Mouse (Mus musculus) small intestine, adult 2 months (tissue): Measurements from ENCODE around the gene Nkx1-2. TPM values are rescaled to one million over a fixed set of nuclear protein-coding genes. Genes with fewer than 3 reads are reported as not detected.

Experiments
- H3K27ac ChIP-seq: fragments of 200-500 bp; 2 replicates; pipeline ENCODE4 v1.5.1; 2012; ENCODE audit warnings: low read depth, low read length, control low read depth, inconsistent platforms; ENCODE audit not compliant: insufficient read depth
- H3K27me3 ChIP-seq: fragments of 200-500 bp; 2 replicates; pipeline ENCODE4 v1.6.1; 2012; ENCODE audit warnings: mild to moderate bottlenecking, moderate library complexity, low read length, inconsistent platforms; ENCODE audit not compliant: control insufficient read depth, insufficient read depth
- H3K36me3 ChIP-seq: fragments of 200-500 bp; 2 replicates; pipeline ENCODE4 v1.6.1; 2012; ENCODE audit warnings: mild to moderate bottlenecking, low read length, control low read depth, inconsistent platforms; ENCODE audit not compliant: control insufficient read depth, insufficient read depth
- H3K4me1 ChIP-seq: fragments of 200-500 bp; 2 replicates; pipeline ENCODE4 v1.6.1; 2012; ENCODE audit warnings: low read length, inconsistent platforms, mixed read lengths; ENCODE audit not compliant: control insufficient read depth, insufficient read depth, insufficient read length
- H3K4me3 ChIP-seq: fragments of 200-500 bp; 2 replicates; pipeline ENCODE4 v1.5.1; 2012; ENCODE audit warnings: low read depth, mild to moderate bottlenecking, control low read depth, inconsistent platforms, low read length, moderate library complexity
- CTCF ChIP-seq: fragments of 200-500 bp; IDR thresholded peaks from 2 replicates; pipeline ENCODE4 v1.5.1; 2012; ENCODE audit warnings: low read depth, mild to moderate bottlenecking, control low read depth, inconsistent platforms, low read length, moderate library complexity, mixed read lengths; ENCODE audit not compliant: insufficient replicate concordance, insufficient read length; ENCODE audit errors: extremely low read depth
- POLR2A ChIP-seq: fragments of 200-500 bp; IDR thresholded peaks from 2 replicates; pipeline ENCODE4 v1.6.1; 2012; ENCODE audit warnings: low read depth, mild to moderate bottlenecking, control low read depth, inconsistent platforms, low read length, moderate library complexity
- WGBS: fragments of 180-500 bp; shearing (Covaris S2); methylation state at CpG from one replicate; pipeline ENCODE4 v1.1.7; 2018; 5-methylcytosine and 5-hydroxymethylcytosine counted together
- polyA plus RNA-seq: library from polyadenylated mRNA; depleted of rRNA; stranded (reverse); fragments of >200 nt; gene quantifications from 2 replicates; pipeline ENCODE4 v1.2.3, GENCODE M21; 2012

Gene Nkx1-2
- polyA plus RNA-seq, 1 experiment, result 0.24 TPM

DNA sequence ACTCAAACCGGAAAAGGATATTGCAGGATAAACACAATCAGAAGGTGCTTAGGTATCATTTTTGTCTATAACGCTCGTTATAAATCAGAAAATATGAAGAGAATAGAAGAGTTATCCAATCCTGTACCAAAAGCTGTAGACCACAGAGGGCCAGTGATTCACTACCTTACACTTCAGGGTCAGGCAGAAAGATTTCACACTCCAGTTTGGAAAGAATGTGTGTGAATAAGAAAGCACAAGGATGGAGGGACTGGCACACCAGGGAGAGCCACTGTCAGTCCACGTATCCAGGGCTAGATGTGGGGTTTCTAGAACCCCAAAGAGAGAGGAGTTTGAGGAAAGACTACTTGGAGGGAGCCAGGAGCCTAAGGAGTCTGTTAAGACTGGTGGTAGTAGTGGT is 22.5 kb downstream of the Nkx1-2 start:
- Histone ChIP-seq H3K4me3 (no peak overlapping the region), H3K4me1 (peaks cover 26% of the 10 kb centered on the region; the same call in 1 of the 2 replicates), H3K27ac (peak overlapping the region; percentile 90; the same call in 1 of the 2 replicates), H3K36me3 (no peaks in the 10 kb centered on the region), H3K27me3 (no peaks in the 10 kb centered on the region)
- 13% methylated on average over 4 of the region's 4 CpGs for WGBS
- no peak for TF ChIP-seq CTCF
- TF ChIP-seq POLR2A, result no peak

DNA sequence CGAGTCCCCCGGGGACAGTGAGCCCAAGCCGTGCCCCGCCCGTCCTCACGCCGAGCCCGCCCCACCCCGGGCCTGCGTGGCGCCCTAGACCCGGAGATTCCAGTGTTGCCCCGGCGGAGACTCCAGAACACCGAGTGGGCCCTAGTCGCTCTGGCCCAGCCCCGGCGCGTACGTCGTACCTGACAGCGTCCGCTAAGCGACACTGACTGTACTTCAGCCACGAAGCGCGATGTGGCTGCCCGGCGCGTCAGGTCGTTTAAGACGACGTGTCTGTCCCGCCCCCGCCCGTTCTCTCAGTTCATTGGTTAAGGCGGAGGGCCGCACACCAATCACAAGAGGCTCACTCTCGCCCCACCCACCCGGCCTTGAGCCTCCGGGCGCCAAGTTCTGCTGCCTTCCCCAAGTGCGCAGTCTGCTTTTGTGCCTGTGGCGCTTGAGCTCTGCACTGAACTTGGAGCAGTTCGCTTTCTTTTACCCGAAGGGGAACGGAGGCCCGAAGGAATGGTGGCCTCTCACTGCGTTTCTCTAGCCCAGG is 23.3 kb downstream of the Nkx1-2 start, which contains the start of gene Oat:
Oat (minus strand) TSS at position 283 of the 535 bp plus-strand sequence.
- Histone ChIP-seq H3K4me3 (peak within 1 kb of the TSS; percentile 85), H3K27me3 (no peaks in the 10 kb centered on the region), H3K36me3 (peaks cover under 1% of the 10 kb centered on the region; the same call in 1 of the 2 replicates), H3K27ac (peak within 1 kb of the TSS; percentile 90), H3K4me1 (peaks cover 22% of the 10 kb centered on the region; the same call in 1 of the 2 replicates)
- no peak for TF ChIP-seq CTCF
- TF ChIP-seq POLR2A, result peak; percentile 94
- under 1% methylated on average over 49 of the region's 49 CpGs for WGBS

DNA sequence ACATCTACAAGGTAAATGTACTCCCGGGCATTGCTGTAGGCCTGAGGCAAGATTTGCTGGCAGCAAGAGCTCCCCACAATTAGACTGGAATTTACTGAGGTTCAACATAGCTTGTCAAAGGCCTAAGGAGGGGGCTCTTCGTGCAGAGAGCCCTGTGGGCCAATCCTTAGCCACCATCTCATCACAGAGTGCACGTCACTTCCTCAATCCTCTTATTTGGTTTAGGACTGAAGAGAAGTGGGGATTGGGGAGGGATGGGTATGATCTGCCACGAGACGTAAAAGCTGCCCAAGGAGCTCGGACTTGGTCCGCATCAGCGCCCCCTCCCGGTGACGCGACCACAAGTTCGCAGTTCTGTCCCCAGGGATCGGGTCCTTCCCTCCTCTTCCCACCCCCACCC is 23.8 kb downstream of the Nkx1-2 start:
- H3K4me3 ChIP-seq, result peak overlapping the region; percentile 85
- no peaks in the 10 kb centered on the region for H3K27me3 ChIP-seq
- whole genome bisulfite sequencing, result 0% methylated on average over 13 of the region's 13 CpGs
- peaks cover 1% of the 10 kb centered on the region; the same call in 1 of the 2 replicates for H3K36me3 ChIP-seq
- TF ChIP-seq POLR2A (no peak), CTCF (peak; percentile 70)
- H3K27ac ChIP-seq, result peak overlapping the region; percentile 36
- H3K4me1 ChIP-seq, result peaks cover 18% of the 10 kb centered on the region; the same call in 1 of the 2 replicates

DNA sequence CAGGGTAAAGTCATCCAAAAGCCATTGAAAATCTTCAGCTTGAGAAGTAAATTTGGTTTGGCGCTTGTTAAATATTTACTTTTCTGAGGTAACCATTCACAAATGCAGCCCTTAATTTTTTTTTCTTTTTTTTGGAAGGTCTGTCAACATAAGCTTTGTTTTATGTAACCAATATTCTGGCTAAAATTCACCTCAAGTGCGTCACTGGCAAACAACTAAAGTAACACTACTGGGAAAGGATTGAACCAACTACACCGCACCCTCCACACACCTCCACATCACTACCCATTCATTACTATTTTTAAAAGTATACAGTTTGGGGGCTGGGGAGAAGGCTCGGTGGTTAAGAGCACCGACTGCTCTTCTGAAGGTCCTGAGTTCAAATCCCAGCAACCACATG is 24.8 kb downstream of the Nkx1-2 start:
- Histone ChIP-seq H3K4me3 (peak overlapping the region; percentile 33; the same call in 1 of the 2 replicates), H3K36me3 (peaks cover 4% of the 10 kb centered on the region), H3K27ac (no peak overlapping the region), H3K4me1 (peaks cover 22% of the 10 kb centered on the region), H3K27me3 (no peaks in the 10 kb centered on the region)
- 21% methylated on average over 5 of the region's 5 CpGs for WGBS
- TF ChIP-seq POLR2A, result no peak

DNA sequence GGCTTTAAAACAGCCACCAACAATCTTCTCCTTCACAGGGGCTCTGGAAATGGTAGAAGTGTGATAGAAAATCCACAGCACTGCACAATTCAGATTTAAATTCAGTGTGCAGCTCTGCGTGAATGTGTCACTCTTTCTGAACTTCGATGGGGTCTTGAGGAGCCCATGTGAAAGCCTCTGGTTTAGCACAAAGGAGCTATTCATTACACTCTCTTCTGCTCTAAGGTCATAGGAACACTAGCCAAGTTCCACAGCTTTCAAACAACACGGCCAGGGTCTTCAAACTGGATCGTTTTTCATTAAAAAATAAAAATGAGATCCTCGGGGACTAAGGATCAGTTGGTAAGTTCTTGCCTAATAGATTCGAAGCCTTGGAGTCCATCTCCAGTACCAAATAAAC is 26.2 kb downstream of the Nkx1-2 start:
- Histone ChIP-seq H3K4me3 (no peak overlapping the region), H3K36me3 (peaks cover 12% of the 10 kb centered on the region), H3K27me3 (no peaks in the 10 kb centered on the region), H3K27ac (no peak overlapping the region), H3K4me1 (peaks cover 26% of the 10 kb centered on the region)
- TF ChIP-seq POLR2A (no peak), CTCF (no peak)
- 20% methylated on average over 6 of the region's 6 CpGs for WGBS

DNA sequence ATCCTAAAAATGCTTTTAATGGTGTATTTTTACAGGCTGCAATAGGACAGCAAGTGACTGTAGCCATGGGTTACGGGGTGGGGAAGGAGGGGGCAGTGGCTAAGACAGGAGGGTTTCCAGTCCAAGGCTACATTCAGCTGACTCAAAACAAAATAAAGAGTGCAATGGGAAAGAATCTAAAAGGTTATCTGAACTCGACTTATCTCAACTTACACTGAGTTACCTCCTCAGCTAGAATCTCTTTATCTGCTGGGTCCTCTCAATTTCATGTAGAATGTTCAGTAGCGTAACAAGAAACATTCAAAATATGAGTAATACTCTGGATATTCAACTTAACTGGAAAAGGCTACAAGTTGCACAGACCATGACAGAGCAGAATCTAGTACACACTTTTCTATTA is 26.7 kb downstream of the Nkx1-2 start:
- TF ChIP-seq POLR2A, result no peak
- no peak for TF ChIP-seq CTCF
- Histone ChIP-seq H3K4me1 (peaks cover 26% of the 10 kb centered on the region), H3K36me3 (peaks cover 15% of the 10 kb centered on the region), H3K27me3 (no peaks in the 10 kb centered on the region), H3K4me3 (no peak overlapping the region), H3K27ac (no peak overlapping the region)
- WGBS, result 25% methylated on average over 3 of the region's 3 CpGs

DNA sequence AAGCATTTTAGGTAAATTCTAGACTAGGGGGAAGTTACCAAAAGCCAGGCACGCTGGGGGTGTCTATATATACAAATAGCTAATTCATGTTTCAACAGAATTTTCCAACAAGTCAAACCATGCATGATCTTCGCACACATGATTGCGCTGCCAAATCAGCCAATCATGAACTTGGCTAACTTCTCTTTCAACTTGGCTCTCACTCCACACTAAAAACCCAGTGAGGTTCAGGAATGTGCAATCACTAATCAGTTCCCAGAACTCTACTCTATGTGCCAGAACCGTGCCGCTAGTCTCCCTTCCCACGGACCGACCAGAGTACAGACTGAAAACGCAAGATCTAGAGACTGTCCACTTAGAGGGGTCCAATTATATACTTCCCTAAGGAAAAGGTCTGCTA is 28.0 kb downstream of the Nkx1-2 start:
- no peak overlapping the region for H3K4me3 ChIP-seq
- H3K27ac ChIP-seq, result no peak overlapping the region
- TF ChIP-seq CTCF (no peak), POLR2A (no peak)
- WGBS, result 10% methylated on average over 8 of the region's 8 CpGs
- H3K4me1 ChIP-seq, result peaks cover 19% of the 10 kb centered on the region
- peaks cover 23% of the 10 kb centered on the region for H3K36me3 ChIP-seq
- H3K27me3 ChIP-seq, result no peaks in the 10 kb centered on the region
